Mouse (Mus musculus): Measurements from ENCODE around the gene Ptges2. TPM values are rescaled to one million over a fixed set of nuclear protein-coding genes. Genes with fewer than 3 reads are reported as not detected.

Gene Ptges2
- total and polyA plus RNA-seq, 3 experiments: 30.4 to 396 (median 47.0) TPM

DNA sequence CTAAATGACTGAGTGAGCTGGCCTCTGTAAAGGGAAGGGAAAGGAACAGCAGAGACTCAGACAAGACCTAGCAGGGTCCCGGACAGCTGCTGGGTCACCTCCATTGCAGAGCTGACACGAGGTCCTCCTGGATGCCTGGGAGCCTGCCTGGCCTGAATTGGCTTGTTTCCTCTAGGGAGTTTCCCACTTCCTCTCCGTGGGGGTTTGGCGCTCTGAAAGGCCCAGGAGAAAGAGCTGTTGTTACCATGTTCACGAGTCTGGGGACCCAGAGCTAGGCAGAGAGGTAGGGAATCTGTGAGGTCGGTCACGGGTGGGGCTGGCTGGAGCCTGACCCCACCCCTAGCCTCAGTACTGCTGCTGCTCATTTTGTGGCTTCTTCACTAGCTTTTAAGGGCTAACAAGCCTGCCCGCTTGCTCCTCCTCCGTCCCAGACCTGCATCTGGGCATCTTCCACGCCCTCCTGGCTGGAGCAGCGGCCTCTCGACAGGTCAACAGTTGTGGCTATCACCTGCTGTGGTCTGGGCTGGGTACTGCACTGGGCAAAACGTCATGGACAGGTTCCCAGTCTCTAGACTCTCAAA lies 45.1 kb upstream of the Ptges2 start:
- no peak for TF ChIP-seq CHD1 (IDR thresholded peaks at IDR 0.05; ENCODE audit: low read depth, low read length)
- TF ChIP-seq E2F4 (IDR thresholded peaks at IDR 0.05; ENCODE audit: borderline replicate concordance, low read depth, low read length): no peak
- no peak for TF ChIP-seq USF1 (IDR thresholded peaks at IDR 0.05; ENCODE audit: low read depth, low read length)
- no peak for TF ChIP-seq MYC (IDR thresholded peaks at IDR 0.05; ENCODE audit: low read depth, low read length)
- no peak for TF ChIP-seq SMC3 (IDR thresholded peaks at IDR 0.05; ENCODE audit: low read depth, low read length)
- no peak for TF ChIP-seq ETS1 (IDR thresholded peaks at IDR 0.05; ENCODE audit: low read depth, low read length)
- TF ChIP-seq USF2 (IDR thresholded peaks at IDR 0.05; ENCODE audit: borderline replicate concordance in 1 of 2, insufficient read depth in 1 of 2, low read depth in 1 of 2, low read length in 2 of 2): no peak
- TF ChIP-seq MEF2A (IDR thresholded peaks at IDR 0.05; ENCODE audit: extremely low read depth, insufficient replicate concordance, low read depth, low read length, poor library complexity, severe bottlenecking): no peak
- TF ChIP-seq ZMIZ1 (IDR thresholded peaks at IDR 0.05; ENCODE audit: low read depth, low read length): no peak
- TF ChIP-seq MAZ (IDR thresholded peaks at IDR 0.05; ENCODE audit: low read depth, low read length): no peak
- no peak for TF ChIP-seq BHLHE40 (IDR thresholded peaks at IDR 0.05; ENCODE audit: borderline replicate concordance, low read depth, low read length)
- no peak for TF ChIP-seq POLR2AphosphoS2 (IDR thresholded peaks at IDR 0.05; ENCODE audit: low read length)
- TF ChIP-seq POLR2A (IDR thresholded peaks at IDR 0.05; ENCODE audit: control insufficient read depth in 1 of 2, insufficient read depth in 1 of 2, low read depth in 1 of 2, low read length in 2 of 2, poor library complexity in 1 of 2): no peak
- no peak for TF ChIP-seq ZNF384 (IDR thresholded peaks at IDR 0.05; ENCODE audit: low read depth, low read length)
- no peak for TF ChIP-seq EP300 (IDR thresholded peaks at IDR 0.05; ENCODE audit: low read depth in 1 of 2, low read length in 2 of 2)
- no peak for TF ChIP-seq MYB (IDR thresholded peaks at IDR 0.05; ENCODE audit: low read depth, low read length)
- TF ChIP-seq SIN3A (IDR thresholded peaks at IDR 0.05; ENCODE audit: low read length): no peak
- TF ChIP-seq HCFC1 (IDR thresholded peaks at IDR 0.05; ENCODE audit: low read depth, low read length): no peak
- TF ChIP-seq RAD21 (IDR thresholded peaks at IDR 0.05; ENCODE audit: low read depth, low read length): no peak
- H3K79me2 ChIP-seq (ENCODE audit: control insufficient read depth, insufficient read depth, low read length, poor library complexity): no peaks in the 10 kb centered on the region
- H3K4me1 ChIP-seq (ENCODE audit: control insufficient read depth in 1 of 2, insufficient read depth in 2 of 2, low read length in 2 of 2): peaks cover 4 to 9% of the 10 kb centered on the region in 2 experiments; a peak in 3 of 4 replicates
- H3K27ac ChIP-seq (ENCODE audit: control insufficient read depth, low read depth, low read length): no peak overlapping the region
- no peaks in the 10 kb centered on the region for H3K9me3 ChIP-seq (replicated peaks; ENCODE audit: insufficient read depth, low read length)
- no peak overlapping the region for H3K9ac ChIP-seq (ENCODE audit: control insufficient read depth, low read depth, low read length, poor library complexity, severe bottlenecking)
- DNase-seq (ENCODE audit: low read depth, low spot score): no peak
- H3K36me3 ChIP-seq (ENCODE audit: control insufficient read depth in 1 of 2, insufficient read depth in 2 of 2, low read length in 2 of 2): peaks cover 0 to 4% of the 10 kb centered on the region in 2 experiments; a peak in 2 of 4 replicates
- no peaks in the 10 kb centered on the region for H3K27me3 ChIP-seq (ENCODE audit: control insufficient read depth in 1 of 2, insufficient read depth in 2 of 2, low read length in 2 of 2)
- no peak overlapping the region for H3K4me3 ChIP-seq (ENCODE audit: control insufficient read depth in 1 of 2, insufficient read depth in 1 of 2, low read depth in 2 of 2, low read length in 2 of 2)

DNA sequence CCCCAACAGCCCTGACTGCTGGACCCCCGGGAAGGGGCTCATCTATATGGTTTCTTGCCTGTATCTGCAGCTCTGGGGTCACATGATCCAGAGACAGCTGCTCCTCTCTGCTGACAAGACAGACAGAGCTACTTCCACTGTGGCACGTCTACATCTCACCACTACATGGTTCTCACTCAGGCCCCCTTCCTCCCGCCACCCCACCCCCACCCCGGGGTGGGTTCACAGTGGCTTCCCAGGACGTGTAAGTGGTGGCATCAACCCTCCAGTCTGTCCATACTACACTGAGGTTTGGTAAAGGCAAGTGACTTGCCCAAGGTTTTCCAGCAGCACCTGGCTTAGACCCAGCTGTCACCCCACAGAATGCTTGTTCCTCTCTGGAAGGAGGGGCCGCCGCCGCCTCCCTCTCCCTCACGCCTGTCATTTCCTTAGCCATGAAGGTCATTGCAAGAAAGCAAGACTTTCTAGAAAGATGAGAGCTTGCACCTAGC lies 44.2 kb upstream of the Ptges2 start:
- peak; percentile 40; the same call in 1 of the 2 replicates for TF ChIP-seq USF1 (IDR thresholded peaks at IDR 0.05; ENCODE audit: low read depth, low read length)
- no peak for TF ChIP-seq TBP (IDR thresholded peaks at IDR 0.05; ENCODE audit: low read depth, low read length)

More for the DNA sequence above, 44.2 kb upstream of the Ptges2 start:
- no peak for DNase-seq (ENCODE audit: low read depth, low spot score)
- H3K9me3 ChIP-seq (replicated peaks; ENCODE audit: insufficient read depth, low read length): no peaks in the 10 kb centered on the region
- no peak overlapping the region for H3K27ac ChIP-seq (ENCODE audit: control insufficient read depth, low read depth, low read length)
- peaks cover 4 to 9% of the 10 kb centered on the region in 2 experiments; a peak in 3 of 4 replicates for H3K4me1 ChIP-seq (ENCODE audit: control insufficient read depth in 1 of 2, insufficient read depth in 2 of 2, low read length in 2 of 2)
- no peak overlapping the region for H3K4me3 ChIP-seq (ENCODE audit: control insufficient read depth in 1 of 2, insufficient read depth in 1 of 2, low read depth in 2 of 2, low read length in 2 of 2)
- peaks cover 0 to 4% of the 10 kb centered on the region in 2 experiments; a peak in 2 of 4 replicates for H3K36me3 ChIP-seq (ENCODE audit: control insufficient read depth in 1 of 2, insufficient read depth in 2 of 2, low read length in 2 of 2)
- no peak overlapping the region for H3K9ac ChIP-seq (ENCODE audit: control insufficient read depth, low read depth, low read length, poor library complexity, severe bottlenecking)
- no peaks in the 10 kb centered on the region for H3K79me2 ChIP-seq (ENCODE audit: control insufficient read depth, insufficient read depth, low read length, poor library complexity)
- H3K27me3 ChIP-seq (ENCODE audit: control insufficient read depth in 1 of 2, insufficient read depth in 2 of 2, low read length in 2 of 2): no peaks in the 10 kb centered on the region

Measured in MEL (cell line).